Mouse (Mus musculus) embryonic facial prominence, embryonic 11.5 days (tissue): ENCODE data around the gene Gle1. TPM values are rescaled to one million over a fixed set of nuclear protein-coding genes. Genes with fewer than 3 reads are reported as not detected.

Experiments
- ATAC-seq: fragments of 200-750 bp; cut with Nextera tagmentation; replicated peaks from 2 replicates; pipeline ENCODE4 v1.8.0; 2017; ENCODE audit warnings: low read depth; ENCODE audit not compliant: insufficient number of reproducible peaks, low FRiP score, low TSS enrichment
- DNase-seq: peaks from one replicate; pipeline ENCODE4 v3.0.0-alpha.2; 2015; ENCODE audit warnings: low spot score
- H3K27ac ChIP-seq: fragments of 300-500 bp; sonication (generic); replicated peaks from 2 replicates; pipeline ENCODE4 v1.5.1; 2014; ENCODE audit warnings: mild to moderate bottlenecking, low read depth, low read length, control low read depth
- H3K27me3 ChIP-seq: fragments of 300-500 bp; sonication (generic); 2 replicates; pipeline ENCODE4 v1.6.1; 2014; ENCODE audit warnings: mild to moderate bottlenecking, low read length, moderate library complexity, mixed read lengths; ENCODE audit not compliant: control insufficient read depth, insufficient read depth
- H3K36me3 ChIP-seq: fragments of 300-500 bp; sonication (generic); replicated peaks from 2 replicates; pipeline ENCODE4 v1.6.1; 2014; ENCODE audit warnings: low read depth, mild to moderate bottlenecking, low read length, moderate library complexity, mixed read lengths; ENCODE audit not compliant: control insufficient read depth, insufficient read depth
- H3K4me1 ChIP-seq: fragments of 300-500 bp; sonication (generic); 2 replicates; pipeline ENCODE4 v1.6.1; 2014; ENCODE audit warnings: low read length, mixed read lengths; ENCODE audit not compliant: control insufficient read depth, insufficient read depth
- H3K4me2 ChIP-seq: fragments of 300-500 bp; sonication (generic); 2 replicates; pipeline ENCODE4 v1.6.1; 2014; ENCODE audit warnings: low read depth, mild to moderate bottlenecking, control low read depth, low read length, moderate library complexity
- H3K4me3 ChIP-seq: fragments of 300-500 bp; sonication (generic); 2 replicates; pipeline ENCODE4 v1.5.1; 2014; ENCODE audit warnings: low read depth, low read length, control low read depth
- H3K9ac ChIP-seq: fragments of 300-500 bp; sonication (generic); replicated peaks from 2 replicates; pipeline ENCODE4 v1.6.1; 2014; ENCODE audit warnings: mild to moderate bottlenecking, control low read depth, low read length
- H3K9me3 ChIP-seq: fragments of 300-500 bp; sonication (generic); replicated peaks from 2 replicates; pipeline ENCODE4 v1.6.1; 2016; ENCODE audit warnings: mild to moderate bottlenecking, low read length, inconsistent platforms, mixed read lengths; ENCODE audit not compliant: control insufficient read depth
- WGBS: fragments of 180-500 bp; shearing (Covaris S2); extraction: QIAGEN DNeasy Blood & Tissue Kit; methylation state at CpG from one replicate; pipeline ENCODE4 v1.1.7; 2014; 5-methylcytosine and 5-hydroxymethylcytosine counted together
- polyA plus RNA-seq: library from polyadenylated mRNA; unstranded; fragments of >200 nt; fragmentation: Nextera tagmentation; extraction: Ambion mirVana; gene quantifications from 2 replicates; pipeline ENCODE4 v1.2.1, GENCODE M21; 2014

Gene Gle1
- polyA plus RNA-seq, 1 experiment from 2014 or later, result 56.8 TPM

- Histone ChIP-seq H3K4me3 (no peak overlapping the region), H3K9me3 (no peaks in the 10 kb centered on the region), H3K4me2 (no peak overlapping the region), H3K4me1 (no peaks in the 10 kb centered on the region), H3K9ac (no peak overlapping the region), H3K27me3 (no peaks in the 10 kb centered on the region), H3K27ac (no peak overlapping the region), H3K36me3 (peaks cover 11% of the 10 kb centered on the region)
- WGBS, result 90% methylated on average over 6 of the region's 6 CpGs
- ATAC-seq, result no peak
- no peak for DNase-seq
Measured at GRCm38 (mm10) chr2:29931194-29931593, 4.0 kb upstream of the Gle1 start.

- H3K4me1 ChIP-seq, result no peaks in the 10 kb centered on the region
- no peaks in the 10 kb centered on the region for H3K9me3 ChIP-seq
- H3K4me3 ChIP-seq, result no peak overlapping the region
- H3K27me3 ChIP-seq, result no peaks in the 10 kb centered on the region
- DNase-seq (no peak), ATAC-seq (no peak)
- 92% methylated on average over 9 of the region's 9 CpGs for WGBS
- no peak overlapping the region for H3K27ac ChIP-seq
- H3K36me3 ChIP-seq, result peaks cover 2% of the 10 kb centered on the region; the same call in 1 of the 2 replicates
- H3K4me2 ChIP-seq, result no peak overlapping the region
- H3K9ac ChIP-seq, result no peak overlapping the region
Measured at GRCm38 (mm10) chr2:29940073-29940472, 4.8 kb downstream of the Gle1 start.

- Histone ChIP-seq H3K27ac (no peak overlapping the region), H3K9ac (no peak overlapping the region), H3K4me1 (no peaks in the 10 kb centered on the region), H3K27me3 (no peaks in the 10 kb centered on the region), H3K9me3 (no peaks in the 10 kb centered on the region), H3K36me3 (peaks cover 2% of the 10 kb centered on the region; the same call in 1 of the 2 replicates), H3K4me2 (no peak overlapping the region), H3K4me3 (no peak overlapping the region)
- DNase-seq (no peak), ATAC-seq (no peak)
- WGBS, result 97% methylated on average over 7 of the region's 7 CpGs
Measured at GRCm38 (mm10) chr2:29940826-29941225, 5.6 kb downstream of the Gle1 start.

GRCm38 (mm10) chr2:29944723-29945122 lies 9.5 kb downstream of the Gle1 start:
- 14% methylated on average over 1 of the region's 1 CpGs for WGBS
- H3K36me3 ChIP-seq, result peaks cover 2% of the 10 kb centered on the region

GRCm38 (mm10) chr2:29948896-29949295 lies 13.7 kb downstream of the Gle1 start:
- DNase-seq (no peak), ATAC-seq (no peak)
- 94% methylated on average over 5 of the region's 5 CpGs for WGBS
- H3K9ac ChIP-seq, result no peak overlapping the region
- no peak overlapping the region for H3K4me3 ChIP-seq
- no peaks in the 10 kb centered on the region for H3K4me1 ChIP-seq
- H3K27me3 ChIP-seq, result no peaks in the 10 kb centered on the region
- H3K27ac ChIP-seq, result no peak overlapping the region
- no peaks in the 10 kb centered on the region for H3K9me3 ChIP-seq
- H3K36me3 ChIP-seq, result peaks cover 4% of the 10 kb centered on the region
- H3K4me2 ChIP-seq, result no peak overlapping the region

More at GRCm38 (mm10) chr2:29944723-29945122, 9.5 kb downstream of the Gle1 start:
- DNase-seq (peak; percentile 37), ATAC-seq (no peak)
- H3K4me3 ChIP-seq, result no peak overlapping the region
- no peak overlapping the region for H3K4me2 ChIP-seq
- no peaks in the 10 kb centered on the region for H3K4me1 ChIP-seq
- H3K27ac ChIP-seq, result no peak overlapping the region
- H3K9ac ChIP-seq, result no peak overlapping the region
- no peaks in the 10 kb centered on the region for H3K9me3 ChIP-seq
- no peaks in the 10 kb centered on the region for H3K27me3 ChIP-seq

- 95% methylated on average over 7 of the region's 7 CpGs for WGBS
- no peak for DNase-seq
Measured at GRCm38 (mm10) chr2:29961246-29961645, 26.0 kb downstream of the Gle1 start.

GRCm38 (mm10) chr2:29964354-29965249 lies 29.4 kb downstream of the Gle1 start:
- 18% methylated on average over 10 of the region's 10 CpGs for WGBS

More at GRCm38 (mm10) chr2:29961246-29961645, 26.0 kb downstream of the Gle1 start:
- Histone ChIP-seq H3K36me3 (no peaks in the 10 kb centered on the region; the same call in 1 of the 2 replicates), H3K27ac (no peak overlapping the region), H3K9ac (no peak overlapping the region), H3K4me3 (no peak overlapping the region), H3K4me2 (no peak overlapping the region), H3K9me3 (no peaks in the 10 kb centered on the region), H3K27me3 (no peaks in the 10 kb centered on the region), H3K4me1 (no peaks in the 10 kb centered on the region)
- ATAC-seq, result no peak

GRCm38 (mm10) chr2:29965250-29965843 lies 30.1 kb downstream of the Gle1 start, which contains the start of gene Sptan1:
Gene Sptan1 (plus strand): TSS chr2:29965560.
- under 1% methylated on average over 68 of the region's 82 CpGs for WGBS
- Histone ChIP-seq H3K27me3 (no peaks in the 10 kb centered on the region), H3K4me1 (no peaks in the 10 kb centered on the region), H3K9me3 (no peaks in the 10 kb centered on the region), H3K9ac (peak within 1 kb of the TSS; percentile 94), H3K27ac (peak within 1 kb of the TSS; percentile 72), H3K4me2 (peak within 1 kb of the TSS; percentile 53), H3K36me3 (no peaks in the 10 kb centered on the region), H3K4me3 (peak within 1 kb of the TSS; percentile 93)
- ATAC-seq, result peak; percentile 99
- DNase-seq, result peak; percentile 96

More at GRCm38 (mm10) chr2:29964354-29965249, 29.4 kb downstream of the Gle1 start:
- ATAC-seq (no peak), DNase-seq (no peak)
- Histone ChIP-seq H3K9ac (peak overlapping the region; percentile 94), H3K27ac (peak overlapping the region; percentile 72), H3K27me3 (no peaks in the 10 kb centered on the region), H3K9me3 (no peaks in the 10 kb centered on the region), H3K4me1 (no peaks in the 10 kb centered on the region), H3K36me3 (no peaks in the 10 kb centered on the region), H3K4me3 (peak overlapping the region; percentile 93), H3K4me2 (peak overlapping the region; percentile 53)
